Mouse (Mus musculus): ENCODE results near the gene Ppil6. TPM values are rescaled to one million over a fixed set of nuclear protein-coding genes. Genes with fewer than 3 reads are reported as not detected.

Gene Ppil6
- polyA plus RNA-seq, 1 experiment from 2014 or later: 3.1 TPM

DNA sequence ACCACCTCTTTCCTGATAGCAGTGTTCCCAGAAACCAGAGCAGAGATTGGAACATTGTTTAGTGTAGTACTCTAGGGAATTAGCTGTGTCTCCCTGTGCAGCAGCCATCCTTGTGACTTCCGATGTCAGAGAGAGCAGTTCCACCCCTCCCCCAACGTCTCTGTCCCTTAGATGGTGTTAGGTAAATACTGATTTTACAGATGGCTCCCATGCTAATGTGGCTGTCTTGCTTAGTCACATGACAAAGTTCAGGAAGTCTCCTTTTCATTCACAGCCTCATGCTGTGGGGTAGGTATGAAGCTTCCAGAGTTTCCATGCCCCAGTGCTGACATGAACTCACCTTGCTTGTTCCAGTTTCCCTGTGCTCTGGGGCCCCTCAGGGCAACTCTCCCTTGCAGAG, 29.7 kb upstream of the Ppil6 start:
- peaks cover 48% of the 10 kb centered on the region for H3K36me3 ChIP-seq (ENCODE audit: control insufficient read depth, insufficient read depth, low read length)
- WGBS: 13% methylated on average over 2 of the region's 2 CpGs

DNA sequence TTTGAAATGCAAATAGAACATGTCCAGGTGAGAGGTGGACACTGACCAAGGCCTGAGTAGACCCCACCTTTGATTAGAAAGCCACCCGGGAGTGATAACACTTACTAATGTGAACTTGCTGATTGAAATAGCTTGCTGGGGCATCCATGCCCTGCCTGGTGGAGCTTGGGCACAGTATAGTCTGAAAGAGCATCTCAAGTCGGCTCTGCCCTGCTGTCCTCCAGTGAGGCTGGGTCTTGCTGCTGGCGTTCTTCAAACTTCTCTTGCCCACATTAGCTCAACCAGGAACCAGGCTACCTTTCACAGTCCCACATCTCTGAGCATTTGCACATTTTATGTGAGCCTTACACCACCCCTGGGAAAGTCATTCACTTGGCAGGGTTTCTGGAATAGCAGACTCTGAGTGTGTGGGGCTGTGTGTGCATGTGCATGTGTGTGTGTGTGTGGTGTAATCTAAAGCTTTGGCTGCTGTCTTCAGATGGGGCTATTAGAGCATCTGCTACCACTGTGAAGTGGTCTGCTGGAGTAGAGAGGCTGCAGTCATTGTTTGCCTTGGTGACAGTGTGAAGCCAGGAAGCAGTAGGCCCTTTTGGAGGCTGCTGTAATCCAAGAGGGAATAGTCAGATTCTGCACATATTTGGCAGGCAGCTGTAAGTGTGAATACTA, 29.0 kb upstream of the Ppil6 start:
- peaks cover 49% of the 10 kb centered on the region for H3K36me3 ChIP-seq (ENCODE audit: control insufficient read depth, insufficient read depth, low read length)
- H3K4me1 ChIP-seq (ENCODE audit: control insufficient read depth, insufficient read depth, low read length): no peaks in the 10 kb centered on the region
- no peak overlapping the region for H3K4me2 ChIP-seq (replicated peaks; ENCODE audit: low read depth, low read length)
- no peak overlapping the region for H3K9ac ChIP-seq (ENCODE audit: low read depth, low read length)
- no peak overlapping the region for H3K27ac ChIP-seq (ENCODE audit: low read depth, low read length)
- 88% methylated on average over 3 of the region's 3 CpGs for WGBS
- no peaks in the 10 kb centered on the region for H3K9me3 ChIP-seq (ENCODE audit: control insufficient read depth, low read length)
- H3K4me3 ChIP-seq (ENCODE audit: low read length): no peak overlapping the region
- no peak for ATAC-seq (ENCODE audit: low FRiP score, low TSS enrichment)
- H3K27me3 ChIP-seq (ENCODE audit: control insufficient read depth, insufficient read depth, low read length): no peaks in the 10 kb centered on the region

More for the DNA sequence above, 29.7 kb upstream of the Ppil6 start:
- Histone ChIP-seq H3K4me1 (ENCODE audit: control insufficient read depth, insufficient read depth, low read length) (no peaks in the 10 kb centered on the region), H3K4me2 (replicated peaks; ENCODE audit: low read depth, low read length) (no peak overlapping the region), H3K27ac (ENCODE audit: low read depth, low read length) (no peak overlapping the region), H3K9ac (ENCODE audit: low read depth, low read length) (no peak overlapping the region), H3K27me3 (ENCODE audit: control insufficient read depth, insufficient read depth, low read length) (no peaks in the 10 kb centered on the region), H3K9me3 (ENCODE audit: control insufficient read depth, low read length) (no peaks in the 10 kb centered on the region), H3K4me3 (ENCODE audit: low read length) (no peak overlapping the region)
- no peak for ATAC-seq (ENCODE audit: low FRiP score, low TSS enrichment)

DNA sequence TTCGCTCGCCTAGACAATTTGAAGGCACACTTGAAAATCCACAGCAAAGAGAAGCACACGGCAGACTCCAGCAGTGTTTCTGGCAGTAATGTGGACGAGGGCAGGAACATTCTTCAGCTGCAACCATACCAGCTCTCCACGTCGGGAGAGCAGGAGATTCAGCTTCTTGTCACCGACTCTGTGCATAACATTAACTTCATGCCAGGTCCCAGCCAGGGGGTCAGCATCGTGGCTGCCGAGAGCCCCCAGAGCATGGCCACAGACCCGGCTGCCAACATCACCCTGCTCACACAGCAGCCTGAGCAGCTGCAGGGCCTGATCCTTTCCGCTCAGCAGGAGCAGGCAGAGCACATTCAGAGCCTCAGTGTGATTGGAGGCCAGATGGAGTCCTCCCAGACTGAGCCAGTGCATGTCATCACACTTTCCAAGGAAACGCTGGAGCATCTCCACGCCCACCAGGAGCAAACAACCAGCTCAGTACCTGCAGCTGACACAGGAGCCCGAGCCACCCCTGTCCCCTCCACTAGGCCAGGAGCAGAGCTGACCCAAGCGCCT, 25.8 kb upstream of the Ppil6 start:
- Histone ChIP-seq H3K9me3 (ENCODE audit: control insufficient read depth, low read length) (no peaks in the 10 kb centered on the region), H3K36me3 (ENCODE audit: control insufficient read depth, insufficient read depth, low read length) (peaks cover 41% of the 10 kb centered on the region), H3K27me3 (ENCODE audit: control insufficient read depth, insufficient read depth, low read length) (no peaks in the 10 kb centered on the region), H3K4me3 (ENCODE audit: low read length) (no peak overlapping the region), H3K4me1 (ENCODE audit: control insufficient read depth, insufficient read depth, low read length) (no peaks in the 10 kb centered on the region), H3K27ac (ENCODE audit: low read depth, low read length) (no peak overlapping the region), H3K4me2 (replicated peaks; ENCODE audit: low read depth, low read length) (no peak overlapping the region), H3K9ac (ENCODE audit: low read depth, low read length) (no peak overlapping the region)
- ATAC-seq (ENCODE audit: low FRiP score, low TSS enrichment): no peak
- 58% methylated on average over 15 of the region's 15 CpGs for WGBS

DNA sequence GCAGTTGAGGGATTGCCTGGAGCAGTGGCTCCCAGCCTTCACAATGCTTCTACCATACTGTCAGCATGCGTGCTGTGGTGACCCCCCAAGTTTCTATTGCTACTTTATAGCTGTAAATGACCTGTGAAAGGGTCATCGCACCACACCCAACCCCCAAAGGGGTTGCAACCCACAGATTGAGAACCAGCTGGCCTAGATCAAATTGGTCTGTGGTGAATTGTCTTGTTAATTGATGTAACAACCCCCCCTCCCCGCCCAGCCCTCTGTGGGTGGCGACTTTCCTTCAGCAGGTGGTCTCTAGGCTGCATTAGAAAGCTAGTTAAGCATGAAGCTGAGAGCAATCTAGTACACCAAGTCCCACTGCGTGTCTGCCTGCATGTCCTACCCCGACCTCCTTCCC, 22.9 kb upstream of the Ppil6 start:
- no peaks in the 10 kb centered on the region for H3K4me1 ChIP-seq (ENCODE audit: control insufficient read depth, insufficient read depth, low read length)
- H3K27ac ChIP-seq (ENCODE audit: low read depth, low read length): no peak overlapping the region
- ATAC-seq (ENCODE audit: low FRiP score, low TSS enrichment): no peak
- H3K27me3 ChIP-seq (ENCODE audit: control insufficient read depth, insufficient read depth, low read length): no peaks in the 10 kb centered on the region
- H3K9ac ChIP-seq (ENCODE audit: low read depth, low read length): no peak overlapping the region
- no peak overlapping the region for H3K4me3 ChIP-seq (ENCODE audit: low read length)
- H3K36me3 ChIP-seq (ENCODE audit: control insufficient read depth, insufficient read depth, low read length): peaks cover 29% of the 10 kb centered on the region
- no peak overlapping the region for H3K4me2 ChIP-seq (replicated peaks; ENCODE audit: low read depth, low read length)
- WGBS: 21% methylated on average over 6 of the region's 6 CpGs
- no peaks in the 10 kb centered on the region for H3K9me3 ChIP-seq (ENCODE audit: control insufficient read depth, low read length)

DNA sequence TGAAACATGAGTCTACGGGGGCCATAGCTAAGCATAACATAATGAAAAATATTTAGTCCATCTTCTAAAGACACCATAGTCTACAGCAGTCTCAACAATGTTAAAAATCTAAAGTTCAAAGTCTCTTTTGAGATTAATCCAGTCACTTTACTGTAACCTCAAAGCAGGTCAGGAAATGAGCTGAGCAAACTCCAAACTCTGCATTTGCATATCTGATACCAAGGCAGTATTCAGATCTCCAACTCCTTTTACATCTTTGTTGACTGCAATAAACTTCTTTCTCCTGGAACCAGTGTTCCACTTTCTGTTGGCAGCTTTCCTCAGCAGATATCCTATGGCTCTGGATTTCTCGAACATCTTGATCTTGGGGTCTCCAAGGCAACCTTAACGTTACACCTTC, 19.5 kb upstream of the Ppil6 start:
- Histone ChIP-seq H3K9ac (ENCODE audit: low read depth, low read length) (no peak overlapping the region), H3K9me3 (ENCODE audit: control insufficient read depth, low read length) (no peaks in the 10 kb centered on the region), H3K36me3 (ENCODE audit: control insufficient read depth, insufficient read depth, low read length) (0 out of 2 replicates have a peak, but pooled peaks cover 6% of the 10 kb centered on the region), H3K4me1 (ENCODE audit: control insufficient read depth, insufficient read depth, low read length) (0 out of 2 replicates have a peak, but pooled peaks cover 5% of the 10 kb centered on the region), H3K4me2 (replicated peaks; ENCODE audit: low read depth, low read length) (no peak overlapping the region), H3K27ac (ENCODE audit: low read depth, low read length) (no peak overlapping the region), H3K27me3 (ENCODE audit: control insufficient read depth, insufficient read depth, low read length) (no peaks in the 10 kb centered on the region), H3K4me3 (ENCODE audit: low read length) (no peak overlapping the region)
- no peak for ATAC-seq (ENCODE audit: low FRiP score, low TSS enrichment)
- 84% methylated on average over 3 of the region's 3 CpGs for WGBS

DNA sequence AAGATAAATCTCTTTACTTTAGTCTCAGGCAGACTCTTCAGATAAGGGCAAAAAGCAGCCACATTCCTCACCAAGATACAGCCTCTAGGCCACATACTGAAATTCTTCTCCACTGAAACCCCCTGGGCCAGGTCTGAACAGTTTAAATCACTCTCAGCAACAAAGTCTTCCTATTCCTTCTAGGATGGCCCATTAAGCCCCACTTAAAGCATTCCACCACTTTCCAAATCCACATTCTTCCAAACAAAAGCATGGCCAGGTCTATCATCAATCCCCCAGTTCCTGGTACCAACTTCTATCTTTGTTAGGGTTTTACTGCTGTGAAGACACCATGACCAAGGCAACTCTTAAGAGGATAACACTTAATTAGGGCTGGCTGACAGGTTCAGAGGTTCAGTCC, 17.7 kb upstream of the Ppil6 start:
- H3K4me2 ChIP-seq (replicated peaks; ENCODE audit: low read depth, low read length): no peak overlapping the region
- 0 out of 2 replicates have a peak, but pooled peaks cover 9% of the 10 kb centered on the region for H3K4me1 ChIP-seq (ENCODE audit: control insufficient read depth, insufficient read depth, low read length)
- H3K9me3 ChIP-seq (ENCODE audit: control insufficient read depth, low read length): no peaks in the 10 kb centered on the region
- no peaks in the 10 kb centered on the region for H3K27me3 ChIP-seq (ENCODE audit: control insufficient read depth, insufficient read depth, low read length)
- H3K36me3 ChIP-seq (ENCODE audit: control insufficient read depth, insufficient read depth, low read length): no peaks in the 10 kb centered on the region
- H3K9ac ChIP-seq (ENCODE audit: low read depth, low read length): no peak overlapping the region
- no peak overlapping the region for H3K27ac ChIP-seq (ENCODE audit: low read depth, low read length)
- no peak overlapping the region for H3K4me3 ChIP-seq (ENCODE audit: low read length)
- no peak for ATAC-seq (ENCODE audit: low FRiP score, low TSS enrichment)

DNA sequence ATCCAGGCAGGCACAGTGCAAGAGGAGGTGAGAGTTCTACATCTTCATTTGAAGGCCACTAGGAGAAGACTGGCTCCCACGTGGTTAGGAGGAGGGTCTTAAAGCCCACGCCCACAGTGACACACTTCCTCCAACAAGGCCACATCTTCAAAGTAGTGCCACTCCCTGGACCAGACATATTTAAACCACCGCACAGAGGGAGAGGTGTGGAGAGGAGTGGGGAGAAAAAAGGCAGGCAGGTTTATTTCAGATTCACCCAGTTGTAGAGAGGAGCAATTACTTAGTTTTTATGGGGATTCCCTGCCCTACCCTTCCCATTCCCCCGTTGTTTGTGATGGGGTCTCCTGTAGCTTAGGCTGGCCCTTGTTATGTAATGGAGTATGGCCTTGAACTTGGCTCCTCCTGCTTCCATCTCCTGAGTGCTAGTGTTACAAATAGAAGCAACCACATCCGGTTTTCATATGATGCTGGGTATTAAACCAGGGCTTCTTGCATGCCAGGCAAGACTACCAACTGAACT, 17.2 kb upstream of the Ppil6 start:
- Histone ChIP-seq H3K4me2 (replicated peaks; ENCODE audit: low read depth, low read length) (no peak overlapping the region), H3K9me3 (ENCODE audit: control insufficient read depth, low read length) (no peaks in the 10 kb centered on the region), H3K27me3 (ENCODE audit: control insufficient read depth, insufficient read depth, low read length) (no peaks in the 10 kb centered on the region), H3K27ac (ENCODE audit: low read depth, low read length) (no peak overlapping the region), H3K36me3 (ENCODE audit: control insufficient read depth, insufficient read depth, low read length) (no peaks in the 10 kb centered on the region), H3K4me3 (ENCODE audit: low read length) (no peak overlapping the region), H3K4me1 (ENCODE audit: control insufficient read depth, insufficient read depth, low read length) (0 out of 2 replicates have a peak, but pooled peaks cover 9% of the 10 kb centered on the region), H3K9ac (ENCODE audit: low read depth, low read length) (no peak overlapping the region)
- 72% methylated on average over 5 of the region's 5 CpGs for WGBS
- ATAC-seq (ENCODE audit: low FRiP score, low TSS enrichment): no peak

DNA sequence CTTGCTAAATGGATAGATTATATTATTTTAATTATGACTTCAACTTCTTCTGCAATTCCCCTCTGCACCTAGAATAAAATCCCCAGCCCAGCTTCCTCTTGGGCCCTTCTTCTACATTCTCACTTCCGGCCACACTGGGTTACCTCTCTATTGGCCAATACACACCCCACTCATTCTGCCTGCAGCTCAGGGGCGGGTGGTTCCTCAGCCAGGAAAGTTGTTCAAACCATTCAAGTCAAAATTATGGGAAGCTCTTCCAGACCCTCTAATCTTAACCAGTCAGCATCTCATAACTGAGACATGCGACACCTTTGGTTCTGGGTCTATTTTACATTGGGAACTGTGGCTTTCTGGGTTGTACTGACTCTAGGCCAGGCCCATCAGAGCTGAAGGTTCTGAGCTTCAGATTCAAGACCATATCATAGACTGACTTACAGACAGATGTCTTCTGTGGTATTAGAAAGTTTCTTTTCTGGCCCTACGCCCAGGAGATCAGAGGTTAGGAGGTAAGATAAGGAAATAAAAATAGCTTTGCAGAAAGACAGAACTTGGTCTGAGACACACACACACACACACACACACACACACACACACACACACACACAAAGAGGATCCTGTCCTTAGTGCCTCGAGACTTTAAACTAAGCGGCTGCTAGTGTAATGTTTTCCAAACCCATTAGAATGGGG, 16.3 kb upstream of the Ppil6 start:
- no peaks in the 10 kb centered on the region for H3K9me3 ChIP-seq (ENCODE audit: control insufficient read depth, low read length)
- H3K36me3 ChIP-seq (ENCODE audit: control insufficient read depth, insufficient read depth, low read length): no peaks in the 10 kb centered on the region
- no peak overlapping the region for H3K4me2 ChIP-seq (replicated peaks; ENCODE audit: low read depth, low read length)
- H3K4me1 ChIP-seq (ENCODE audit: control insufficient read depth, insufficient read depth, low read length): 0 out of 2 replicates have a peak, but pooled peaks cover 9% of the 10 kb centered on the region
- no peak overlapping the region for H3K9ac ChIP-seq (ENCODE audit: low read depth, low read length)
- H3K4me3 ChIP-seq (ENCODE audit: low read length): no peak overlapping the region
- no peak for ATAC-seq (ENCODE audit: low FRiP score, low TSS enrichment)
- no peak overlapping the region for H3K27ac ChIP-seq (ENCODE audit: low read depth, low read length)
- 88% methylated on average over 6 of the region's 6 CpGs for WGBS
- no peaks in the 10 kb centered on the region for H3K27me3 ChIP-seq (ENCODE audit: control insufficient read depth, insufficient read depth, low read length)

DNA sequence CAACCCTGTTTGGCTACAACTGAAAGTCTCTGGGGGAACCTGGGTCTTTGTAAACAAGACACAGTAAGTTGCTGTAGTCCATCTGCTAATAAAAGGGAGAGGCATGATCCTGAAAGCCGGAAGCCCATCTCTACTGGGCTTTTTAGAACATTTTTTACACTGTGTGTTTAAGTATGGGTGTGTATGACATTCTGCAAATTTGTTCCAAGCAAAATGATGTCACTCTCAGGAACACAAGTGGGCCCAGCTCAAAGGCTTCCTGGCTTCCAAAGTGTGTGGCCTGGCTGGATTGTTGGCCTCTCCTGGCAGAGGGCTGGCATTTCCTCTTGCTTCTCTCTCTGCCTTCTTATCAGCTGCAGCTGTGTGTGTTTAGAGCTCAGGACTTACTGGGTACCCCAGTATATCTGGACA, 15.3 kb upstream of the Ppil6 start:
- ATAC-seq (ENCODE audit: low FRiP score, low TSS enrichment): no peak
- Histone ChIP-seq H3K27me3 (ENCODE audit: control insufficient read depth, insufficient read depth, low read length) (no peaks in the 10 kb centered on the region), H3K27ac (ENCODE audit: low read depth, low read length) (no peak overlapping the region), H3K9ac (ENCODE audit: low read depth, low read length) (no peak overlapping the region), H3K36me3 (ENCODE audit: control insufficient read depth, insufficient read depth, low read length) (no peaks in the 10 kb centered on the region; the same call in 1 of the 2 replicates), H3K9me3 (ENCODE audit: control insufficient read depth, low read length) (no peaks in the 10 kb centered on the region), H3K4me1 (ENCODE audit: control insufficient read depth, insufficient read depth, low read length) (0 out of 2 replicates have a peak, but pooled peaks cover 9% of the 10 kb centered on the region), H3K4me2 (replicated peaks; ENCODE audit: low read depth, low read length) (no peak overlapping the region; the same call in 1 of the 2 replicates), H3K4me3 (ENCODE audit: low read length) (no peak overlapping the region)
- 65% methylated on average over 1 of the region's 1 CpGs for WGBS
